Mouse (Mus musculus) lung, adult 2 months (tissue): ENCODE results near the gene Mrc2.

Experiments used
- CTCF ChIP-seq: fragments of 200-500 bp; IDR thresholded peaks from 2 replicates; pipeline ENCODE4 v1.5.1; 2011; ENCODE audit warnings: mild to moderate bottlenecking, low read length, control low read depth; ENCODE audit not compliant: insufficient read depth
- POLR2A ChIP-seq: fragments of 200-500 bp; IDR thresholded peaks from 2 replicates; pipeline ENCODE4 v1.6.1; 2011; ENCODE audit warnings: low read depth, mild to moderate bottlenecking, control low read depth, low read length, borderline replicate concordance; ENCODE audit errors: extremely low read depth

DNA sequence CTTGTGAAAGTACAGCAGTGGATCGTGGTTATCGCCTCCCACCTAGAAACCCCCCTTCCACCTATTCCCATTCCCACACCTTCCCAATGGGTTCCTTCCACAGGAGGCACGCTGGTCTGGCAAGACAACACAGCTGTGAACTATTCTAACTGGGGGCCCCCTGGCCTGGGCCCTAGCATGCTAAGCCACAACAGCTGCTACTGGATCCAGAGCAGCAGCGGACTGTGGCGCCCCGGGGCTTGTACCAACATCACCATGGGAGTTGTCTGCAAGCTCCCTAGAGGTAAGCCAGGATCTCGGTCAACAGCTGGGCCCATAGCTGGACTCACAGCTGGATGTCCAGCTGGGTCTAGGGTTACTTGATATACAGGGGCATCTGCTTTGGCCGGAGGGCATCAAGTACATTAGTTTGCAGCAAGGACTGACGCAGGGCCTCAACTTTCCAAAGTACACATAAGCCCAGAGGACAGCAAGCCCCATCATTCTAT lies 56.1 kb downstream of the Mrc2 start:
- no peak for TF ChIP-seq CTCF
- no peak for TF ChIP-seq POLR2A
